Mouse (Mus musculus) gastrocnemius, adult 18-20 months (tissue): ENCODE measurements around the gene Rab8a. TPM values are rescaled to one million over a fixed set of nuclear protein-coding genes. Genes with fewer than 3 reads are reported as not detected.

ENCODE experiments used
- DNase-seq: peaks from one replicate; pipeline ENCODE4 v3.0.0; 2021; ENCODE audit warnings: low spot score
- total RNA-seq, 2 experiments: library from RNA; stranded (reverse); gene quantifications; 2 replicates each; pipeline ENCODE4 v1.2.3; 2021

Rab8a gene
- total RNA-seq, 2 experiments from 2014 or later: 8.9 to 10.6 TPM

DNA sequence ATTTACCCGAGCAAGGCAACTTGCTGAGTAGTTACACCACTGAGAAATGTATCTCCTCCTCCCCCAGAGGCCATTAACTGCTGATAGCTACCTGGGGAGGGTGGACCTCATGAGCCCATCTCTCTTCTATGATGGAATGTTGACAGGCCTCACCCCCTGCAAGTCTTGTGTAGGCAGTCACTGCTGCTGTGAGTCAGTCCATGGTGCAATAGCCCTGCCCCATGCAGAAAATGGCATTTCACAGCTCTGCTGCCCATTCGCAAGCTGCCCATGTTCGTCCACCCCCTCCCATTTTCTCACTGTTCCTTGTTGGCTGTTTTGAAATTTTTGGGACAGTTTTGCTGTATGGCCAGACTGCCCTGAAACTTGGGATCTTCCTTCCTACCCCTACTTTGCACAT, 15.5 kb upstream of the Rab8a start:
- DNase-seq: no peak

- no peak for DNase-seq
Observed at GRCm38 (mm10) chr8:72146056-72146455, 14.9 kb upstream of the Rab8a start.

DNA sequence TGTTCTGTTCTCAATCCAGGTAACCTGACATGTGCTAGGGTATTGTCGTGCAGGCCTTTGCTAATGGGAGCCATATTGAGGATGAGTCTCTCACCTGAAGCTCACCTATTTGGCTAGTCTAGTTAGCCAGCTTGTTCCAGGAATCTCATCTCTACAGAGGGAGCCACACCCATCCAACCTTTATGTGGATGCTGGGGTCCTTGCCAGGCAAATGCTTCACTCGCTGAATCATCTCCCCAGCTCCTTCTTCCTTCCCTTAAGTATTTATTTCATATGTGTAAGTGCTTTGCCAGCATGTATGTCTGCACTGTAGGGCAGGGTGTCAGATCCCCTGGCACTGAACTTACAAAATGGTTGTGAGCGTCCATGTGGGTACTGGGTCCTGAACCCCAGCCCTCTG, 14.4 kb upstream of the Rab8a start:
- DNase-seq: no peak

DNA sequence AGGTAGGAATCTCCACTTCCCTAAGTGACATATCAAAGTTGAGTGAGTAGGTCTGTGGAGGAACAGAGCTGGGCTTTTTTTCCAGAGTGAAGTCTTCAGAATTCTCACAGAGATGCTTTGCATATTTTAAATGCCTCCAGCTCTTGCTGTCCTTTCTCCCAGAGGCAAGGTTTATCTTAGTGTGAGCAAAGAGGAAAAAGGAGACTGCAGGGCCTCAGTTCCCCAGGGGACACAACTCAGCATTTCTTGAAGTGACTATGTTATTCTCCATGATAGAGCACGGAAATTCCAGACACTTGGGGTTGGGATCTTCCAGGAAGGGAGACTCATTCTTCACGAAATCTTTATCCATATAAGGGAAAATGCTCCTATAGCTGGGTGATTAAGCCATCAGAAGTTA, 13.7 kb upstream of the Rab8a start:
- no peak for DNase-seq

DNA sequence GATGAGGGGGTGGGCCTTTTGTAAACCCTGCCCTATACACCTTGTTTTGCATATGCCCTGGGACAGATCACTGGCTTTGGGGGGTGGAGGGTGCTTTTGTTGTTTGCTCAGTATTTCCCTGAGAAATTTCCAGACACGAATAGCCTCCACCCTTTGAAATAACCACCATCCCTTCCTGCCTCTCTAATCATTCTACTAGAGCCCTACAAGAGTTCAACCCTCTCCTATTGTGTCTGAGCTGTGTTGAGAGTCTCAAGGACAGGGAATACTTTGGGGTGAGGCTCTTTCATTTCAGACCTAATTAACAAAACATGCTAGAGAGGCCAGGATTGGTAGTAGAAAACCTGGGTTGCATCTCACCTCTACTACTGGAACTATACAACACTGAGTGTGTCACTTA, 11.9 kb upstream of the Rab8a start:
- DNase-seq: no peak

- no peak for DNase-seq
Observed at GRCm38 (mm10) chr8:72151418-72152078, 9.5 kb upstream of the Rab8a start.

- no peak for DNase-seq
Observed at GRCm38 (mm10) chr8:72153382-72153781, 7.6 kb upstream of the Rab8a start.

- no peak for DNase-seq
Observed at GRCm38 (mm10) chr8:72158096-72158495, 2.9 kb upstream of the Rab8a start.

DNA sequence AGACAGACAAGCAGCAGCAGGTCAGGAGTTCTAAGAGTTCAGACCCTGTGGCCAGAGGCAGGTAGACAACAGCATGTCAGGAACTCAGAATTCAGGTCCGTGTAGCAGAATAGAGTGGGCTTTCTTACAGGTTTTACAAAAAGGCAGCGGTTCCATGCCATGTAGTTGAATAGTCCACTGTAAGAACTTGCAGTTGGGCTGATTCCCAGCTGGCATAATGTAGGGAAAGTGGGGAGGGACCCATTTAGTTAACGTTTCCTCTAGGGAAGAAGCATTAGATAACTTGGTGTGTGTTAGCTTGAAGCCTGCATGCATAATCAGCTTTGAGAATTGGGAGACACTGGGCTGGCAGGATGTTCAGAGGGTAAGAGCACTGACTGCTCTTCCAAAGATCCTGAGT, 2.3 kb upstream of the Rab8a start:
- no peak for DNase-seq

GRCm38 (mm10) chr8:72160007-72160406, 993 bp upstream of the Rab8a start:
- DNase-seq: no peak

GRCm38 (mm10) chr8:72162821-72163220, 1.8 kb downstream of the Rab8a start:
- DNase-seq: no peak

DNA sequence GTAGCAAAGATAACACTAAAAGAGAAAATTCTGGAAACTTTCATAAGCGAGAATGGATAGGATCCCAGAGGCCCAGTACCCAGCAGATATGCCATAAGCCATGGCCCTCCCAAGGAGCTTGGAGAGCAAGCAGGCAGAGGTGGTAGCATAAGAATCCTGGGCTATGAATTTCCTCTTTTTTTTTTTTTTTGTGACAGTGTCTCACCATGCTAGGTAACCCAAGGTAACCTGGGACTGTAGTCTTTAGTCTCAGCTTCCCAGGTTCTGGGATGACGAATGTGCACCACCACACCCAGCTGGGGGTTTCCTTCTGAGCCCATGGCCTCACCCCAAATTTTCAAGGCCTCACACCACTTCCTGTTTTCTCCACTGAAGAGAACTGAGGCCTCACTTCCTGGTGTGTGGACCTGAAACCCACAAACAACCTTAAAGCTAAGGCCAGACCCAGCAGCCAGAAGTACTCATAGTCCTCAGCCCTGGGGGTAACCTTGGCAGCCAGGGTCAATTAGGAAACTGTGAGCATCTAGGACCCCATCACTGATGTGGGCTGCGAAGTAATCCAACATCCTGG, 8.2 kb downstream of the Rab8a start:
- DNase-seq: no peak

DNA sequence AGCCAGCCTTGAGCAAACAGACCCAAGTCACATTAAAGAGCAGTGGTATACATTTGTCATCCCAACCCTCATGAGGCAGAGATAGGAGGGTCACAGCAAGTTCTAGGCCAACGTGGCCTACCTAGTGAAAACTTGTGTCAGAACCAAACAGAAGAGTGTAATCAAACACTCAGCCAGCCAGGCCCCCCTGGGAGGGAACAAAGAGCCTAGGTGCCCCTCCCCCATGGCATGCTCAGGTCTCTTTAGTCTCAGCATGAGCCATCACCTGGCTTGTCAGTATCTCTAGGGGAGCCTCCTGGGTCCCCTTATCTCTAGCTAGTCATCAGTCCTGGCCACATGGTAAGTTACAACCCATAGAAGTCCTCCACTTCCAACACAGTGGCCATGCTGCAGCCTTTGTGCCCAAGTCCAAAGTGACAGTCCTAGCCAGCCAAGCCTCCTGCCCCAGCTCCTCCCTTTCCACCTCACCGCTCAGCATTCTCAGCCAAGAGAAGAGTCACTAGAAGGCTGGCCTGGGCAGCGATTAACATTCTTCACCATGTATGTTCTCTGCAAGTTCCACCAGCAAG, 8.8 kb downstream of the Rab8a start:
- no peak for DNase-seq

- DNase-seq: peak; percentile 80
Observed at GRCm38 (mm10) chr8:72177346-72177925, 16.4 kb downstream of the Rab8a start.

- DNase-seq: no peak
Observed at GRCm38 (mm10) chr8:72183554-72184202, 22.7 kb downstream of the Rab8a start.

DNA sequence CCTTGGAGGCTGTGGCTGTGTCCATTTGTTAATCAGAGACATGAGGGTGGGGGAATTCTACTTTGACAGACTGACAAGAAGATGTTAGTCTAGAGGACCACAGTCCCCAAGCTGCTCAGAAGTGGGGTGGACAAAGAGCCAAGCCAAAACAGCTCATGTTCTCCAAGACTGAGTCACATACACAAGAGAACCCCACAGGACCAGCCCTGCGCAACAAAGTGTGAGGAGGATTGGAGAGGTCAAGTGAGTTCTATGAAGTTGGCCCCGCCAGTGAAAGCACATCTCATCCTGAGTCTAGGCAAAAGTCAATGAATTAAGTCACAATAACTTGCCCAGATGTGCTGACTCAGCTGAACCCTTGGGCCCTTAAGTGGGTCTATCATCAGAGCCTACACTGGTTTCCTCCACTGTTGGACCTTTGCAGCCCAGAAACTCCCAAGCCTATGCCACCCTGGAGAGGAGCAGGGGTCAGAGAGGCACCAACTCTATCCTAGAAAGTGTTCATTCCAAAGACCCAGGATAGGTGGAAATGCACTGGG, 26.9 kb downstream of the Rab8a start:
- DNase-seq: peak; percentile 16

DNA sequence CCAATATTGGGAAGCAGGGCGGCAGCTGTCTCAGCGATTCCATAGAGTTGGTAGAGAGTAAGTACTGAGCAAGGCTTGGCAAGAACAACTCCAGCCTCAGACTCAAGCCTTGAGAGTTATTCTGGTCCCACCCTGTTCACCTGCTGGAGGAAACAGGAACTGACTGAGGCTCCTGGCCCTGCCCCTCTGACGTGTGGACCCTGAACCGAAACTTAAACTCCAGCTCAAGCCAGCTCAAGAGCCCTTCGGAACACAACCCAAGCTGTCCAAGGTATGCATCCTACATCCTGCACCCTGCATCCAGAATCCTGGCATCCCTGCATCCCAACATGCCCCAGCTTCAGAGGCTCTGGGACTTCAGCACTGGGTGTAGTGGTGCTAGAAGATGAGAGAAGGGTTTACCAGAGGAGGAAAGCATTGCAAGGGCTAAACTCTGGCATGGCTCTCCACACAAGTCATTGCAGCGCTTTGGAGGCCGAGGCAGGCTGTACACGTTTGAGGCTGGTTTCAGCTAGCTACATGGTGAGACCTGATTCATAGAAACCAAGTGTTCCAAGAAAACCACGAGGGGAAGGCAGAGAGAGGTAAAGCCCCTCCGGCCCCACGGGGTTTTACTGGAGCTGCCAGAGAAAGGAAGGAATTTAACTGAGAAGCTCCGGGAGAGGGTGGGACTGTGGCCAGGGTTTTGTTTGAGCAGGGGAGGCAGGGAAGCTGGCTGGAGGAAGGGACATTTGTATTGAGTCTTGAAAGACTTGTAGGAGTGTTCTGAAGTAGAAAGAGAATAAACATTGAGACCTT, 28.6 kb downstream of the Rab8a start, which contains the start of gene Hsh2d:
Gene Hsh2d, plus strand, starts transcription at position 222 of the 798 bp plus-strand sequence.
- DNase-seq: no peak

- DNase-seq: no peak
Observed at GRCm38 (mm10) chr8:72190215-72190539, 29.2 kb downstream of the Rab8a start.

DNA sequence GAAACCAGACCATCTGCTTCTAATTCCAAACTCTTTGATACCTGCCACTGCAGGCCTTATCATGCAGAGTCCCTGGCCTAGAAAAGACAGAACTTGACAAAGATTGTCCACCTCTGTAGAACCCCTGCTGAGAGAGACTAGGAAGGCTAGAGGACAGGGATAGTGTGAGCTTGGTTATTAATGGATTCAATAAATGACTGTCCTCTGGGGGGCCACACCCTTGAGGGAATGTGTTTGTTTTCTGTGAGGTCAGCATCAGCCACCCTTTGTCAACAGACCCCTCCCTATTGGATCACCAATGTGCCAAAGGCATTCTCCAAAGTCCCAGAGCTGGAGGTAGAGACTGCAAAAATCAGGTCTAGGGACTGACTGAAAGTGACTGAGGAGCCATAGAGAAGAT, 31.1 kb downstream of the Rab8a start:
- DNase-seq: no peak

DNA sequence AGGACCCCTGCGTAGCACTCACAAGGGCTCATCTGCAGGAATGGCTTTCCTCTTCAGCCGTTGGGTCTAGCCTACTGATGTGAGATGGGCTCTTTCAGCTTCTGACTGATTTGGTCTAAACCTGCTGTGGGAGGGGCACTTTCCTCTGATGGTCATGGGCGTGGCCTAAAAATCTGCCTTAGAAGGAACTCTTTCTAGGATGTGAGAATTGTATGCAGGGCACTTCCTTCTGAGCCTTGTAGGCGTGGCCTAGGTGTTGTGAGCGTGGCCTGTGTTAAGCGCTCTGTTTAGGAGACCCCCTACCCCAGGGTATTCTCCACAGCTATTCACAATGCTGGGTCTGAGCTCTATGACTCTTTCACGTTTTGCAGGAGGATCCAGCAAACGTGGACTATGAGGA, 37.0 kb downstream of the Rab8a start:
- DNase-seq: no peak

DNA sequence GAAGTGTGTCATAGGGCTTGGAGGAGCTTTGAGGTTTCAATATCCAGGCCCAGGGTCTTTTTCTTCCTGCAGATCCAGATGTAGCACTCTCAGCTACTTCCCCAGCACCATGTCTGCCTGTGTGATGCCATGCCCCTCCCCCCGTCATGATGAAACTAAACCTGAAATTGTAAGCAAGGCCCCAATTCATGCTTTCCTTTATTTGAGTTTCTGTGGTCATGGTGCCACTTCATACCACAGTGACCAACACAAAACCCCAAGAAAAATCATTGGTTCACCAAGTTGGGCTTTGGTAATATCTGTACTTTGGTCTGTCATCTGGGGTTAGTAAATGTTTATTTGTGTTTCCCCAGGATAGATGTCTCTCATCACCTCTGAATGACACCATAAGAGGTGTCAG, 47.6 kb downstream of the Rab8a start:
- DNase-seq: no peak
